Mouse (Mus musculus) right cerebral cortex, adult 18-20 months (tissue): ENCODE measurements around the gene Col23a1.
"Not testable (repeated sequence)": the region's sequence is repeated elsewhere in the genome, so short reads cannot be mapped to it uniquely, and the experiment has no call there.

Experiments used
- DNase-seq: peaks from one replicate; pipeline ENCODE4 v3.0.0; 2022; ENCODE audit warnings: mixed read lengths

The Col23a1 gene

GRCm38 (mm10) chr11:51328387-51328942, 38.7 kb downstream of the Col23a1 start:
- no peak for DNase-seq

GRCm38 (mm10) chr11:51329837-51330714, 40.4 kb downstream of the Col23a1 start:
- no peak for DNase-seq

GRCm38 (mm10) chr11:51334017-51334416, 44.3 kb downstream of the Col23a1 start:
- no peak for DNase-seq

GRCm38 (mm10) chr11:51337585-51337984, 47.9 kb downstream of the Col23a1 start:
- peak; percentile 59 for DNase-seq

GRCm38 (mm10) chr11:51338416-51338815, 48.7 kb downstream of the Col23a1 start:
- no peak for DNase-seq

- no peak for DNase-seq
Observed at GRCm38 (mm10) chr11:51341091-51341490, 51.4 kb downstream of the Col23a1 start.

- peak; percentile 73 for DNase-seq
Observed at GRCm38 (mm10) chr11:51342776-51343175, 53.1 kb downstream of the Col23a1 start.

GRCm38 (mm10) chr11:51343312-51343711, 53.6 kb downstream of the Col23a1 start:
- no peak for DNase-seq

- no peak for DNase-seq
Observed at GRCm38 (mm10) chr11:51343728-51344289, 54.1 kb downstream of the Col23a1 start.

- no peak for DNase-seq
Observed at GRCm38 (mm10) chr11:51345481-51346465, 56.1 kb downstream of the Col23a1 start.

- DNase-seq, result no peak
Observed at GRCm38 (mm10) chr11:51347756-51348155, 58.0 kb downstream of the Col23a1 start.

GRCm38 (mm10) chr11:51349665-51350064, 59.9 kb downstream of the Col23a1 start:
- no peak for DNase-seq

GRCm38 (mm10) chr11:51351151-51351550, 61.4 kb downstream of the Col23a1 start:
- no peak for DNase-seq

- DNase-seq, result no peak
Observed at GRCm38 (mm10) chr11:51351841-51352240, 62.1 kb downstream of the Col23a1 start.

GRCm38 (mm10) chr11:51353746-51354145, 64.0 kb downstream of the Col23a1 start:
- no peak for DNase-seq

GRCm38 (mm10) chr11:51358981-51359380, 69.3 kb downstream of the Col23a1 start:
- DNase-seq, result not testable (repeated sequence)

- DNase-seq, result no peak
Observed at GRCm38 (mm10) chr11:51364353-51364752, 74.6 kb downstream of the Col23a1 start.

GRCm38 (mm10) chr11:51367334-51367733, 77.6 kb downstream of the Col23a1 start:
- no peak for DNase-seq

- no peak for DNase-seq
Observed at GRCm38 (mm10) chr11:51370273-51370672, 80.6 kb downstream of the Col23a1 start.

- DNase-seq, result no peak
Observed at GRCm38 (mm10) chr11:51371321-51371720, 81.6 kb downstream of the Col23a1 start.

GRCm38 (mm10) chr11:51371926-51372325, 82.2 kb downstream of the Col23a1 start:
- DNase-seq, result no peak

- DNase-seq, result no peak
Observed at GRCm38 (mm10) chr11:51377199-51377598, 87.5 kb downstream of the Col23a1 start.

- no peak for DNase-seq
Observed at GRCm38 (mm10) chr11:51388892-51389340, 99.2 kb downstream of the Col23a1 start.
